Mouse (Mus musculus): ENCODE measurements around the gene Fancc.
"Not testable (repeated sequence)": the region's sequence is repeated elsewhere in the genome, so short reads cannot be mapped to it uniquely, and the experiment has no call there.

Fancc gene

GRCm38 (mm10) chr13:63316407-63316806 lies 180.7 kb downstream of the Fancc start:
- ATAC-seq (ENCODE audit: low TSS enrichment) = no peak

- no peak for ATAC-seq (ENCODE audit: low TSS enrichment)
Observed at GRCm38 (mm10) chr13:63315777-63316176, 181.3 kb downstream of the Fancc start.

GRCm38 (mm10) chr13:63315111-63315510 lies 182.0 kb downstream of the Fancc start:
- not testable (repeated sequence) for ATAC-seq (ENCODE audit: low TSS enrichment)

- ATAC-seq (ENCODE audit: low TSS enrichment) = no peak
Observed at GRCm38 (mm10) chr13:63314608-63314920, 182.5 kb downstream of the Fancc start.

- ATAC-seq (ENCODE audit: low TSS enrichment) = no peak
Observed at GRCm38 (mm10) chr13:63313748-63314607, 183.1 kb downstream of the Fancc start.

GRCm38 (mm10) chr13:63313247-63313646 lies 183.8 kb downstream of the Fancc start:
- no peak for ATAC-seq (ENCODE audit: low TSS enrichment)

- ATAC-seq (ENCODE audit: low TSS enrichment) = no peak
Observed at GRCm38 (mm10) chr13:63311156-63311555, 185.9 kb downstream of the Fancc start.

- no peak for ATAC-seq (ENCODE audit: low TSS enrichment)
Observed at GRCm38 (mm10) chr13:63309563-63309962, 187.5 kb downstream of the Fancc start.

- ATAC-seq (ENCODE audit: low TSS enrichment) = peak; percentile 48
Observed at GRCm38 (mm10) chr13:63306768-63307167, 190.3 kb downstream of the Fancc start.

- ATAC-seq (ENCODE audit: low TSS enrichment) = no peak
Observed at GRCm38 (mm10) chr13:63305160-63306011, 191.7 kb downstream of the Fancc start.

GRCm38 (mm10) chr13:63304799-63305159 lies 192.3 kb downstream of the Fancc start:
- no peak for ATAC-seq (ENCODE audit: low TSS enrichment)

GRCm38 (mm10) chr13:63304124-63304792 lies 192.8 kb downstream of the Fancc start:
- no peak for ATAC-seq (ENCODE audit: low TSS enrichment)

GRCm38 (mm10) chr13:63302381-63302780 lies 194.7 kb downstream of the Fancc start:
- ATAC-seq (ENCODE audit: low TSS enrichment) = no peak

GRCm38 (mm10) chr13:63301764-63302209 lies 195.3 kb downstream of the Fancc start:
- ATAC-seq (ENCODE audit: low TSS enrichment) = peak; percentile 18; the same call in 1 of the 2 replicates

- ATAC-seq (ENCODE audit: low TSS enrichment) = no peak
Observed at GRCm38 (mm10) chr13:63300929-63301328, 196.1 kb downstream of the Fancc start.

GRCm38 (mm10) chr13:63298931-63299330 lies 198.1 kb downstream of the Fancc start:
- ATAC-seq (ENCODE audit: low TSS enrichment) = no peak

GRCm38 (mm10) chr13:63297933-63298332 lies 199.1 kb downstream of the Fancc start:
- no peak for ATAC-seq (ENCODE audit: low TSS enrichment)

- ATAC-seq (ENCODE audit: low TSS enrichment) = no peak
Observed at GRCm38 (mm10) chr13:63297003-63297402, 200.1 kb downstream of the Fancc start.

- ATAC-seq (ENCODE audit: low TSS enrichment) = 0 out of 2 replicates have a peak, but pooled peaks have one; percentile 10
Observed at GRCm38 (mm10) chr13:63296300-63296699, 200.8 kb downstream of the Fancc start.

GRCm38 (mm10) chr13:63294359-63295193 lies 202.5 kb downstream of the Fancc start:
- ATAC-seq (ENCODE audit: low TSS enrichment) = no peak

GRCm38 (mm10) chr13:63293647-63294046 lies 203.4 kb downstream of the Fancc start:
- peak; percentile 28; the same call in 1 of the 2 replicates for ATAC-seq (ENCODE audit: low TSS enrichment)
